Mouse (Mus musculus) layer of hippocampus, postnatal 10 days (tissue): Measurements from ENCODE around the gene 4930579F01Rik. TPM values are rescaled to one million over a fixed set of nuclear protein-coding genes. Genes with fewer than 3 reads are reported as not detected.

Experiments
- DNase-seq, 2 experiments: peaks; one replicate each; pipeline ENCODE4 v3.0.0; 2021; ENCODE audit warnings: low spot score in 2 of 2
- total RNA-seq, 2 experiments: library from RNA; stranded (reverse); gene quantifications; 2 replicates each; pipeline ENCODE4 v1.2.3; 2021

The 4930579F01Rik gene
- total RNA-seq, 2 experiments from 2014 or later: not detected

GRCm38 (mm10) chr3:138216091-138216490 is 22.5 kb upstream of the 4930579F01Rik start:
- no peak for DNase-seq

- DNase-seq: no peak
Measured at GRCm38 (mm10) chr3:138215395-138215989, 21.9 kb upstream of the 4930579F01Rik start.

GRCm38 (mm10) chr3:138212431-138212951 is 18.9 kb upstream of the 4930579F01Rik start:
- no peak for DNase-seq

- DNase-seq: no peak
Measured at GRCm38 (mm10) chr3:138210432-138211075, 16.9 kb upstream of the 4930579F01Rik start.

- no peak for DNase-seq
Measured at GRCm38 (mm10) chr3:138208821-138209220, 15.2 kb upstream of the 4930579F01Rik start.

- no peak for DNase-seq
Measured at GRCm38 (mm10) chr3:138198722-138199068, 5.1 kb upstream of the 4930579F01Rik start.

- peak; percentile 94 to 95 for DNase-seq
Measured at GRCm38 (mm10) chr3:138197973-138198721, 4.5 kb upstream of the 4930579F01Rik start.

- DNase-seq: no peak
Measured at GRCm38 (mm10) chr3:138197556-138197955, 3.9 kb upstream of the 4930579F01Rik start.

GRCm38 (mm10) chr3:138197093-138197492 is 3.5 kb upstream of the 4930579F01Rik start:
- DNase-seq: no peak

- no peak for DNase-seq
Measured at GRCm38 (mm10) chr3:138192260-138192659, 1.4 kb downstream of the 4930579F01Rik start.

GRCm38 (mm10) chr3:138185995-138186930 is 7.4 kb downstream of the 4930579F01Rik start:
- DNase-seq: no peak

- no peak for DNase-seq
Measured at GRCm38 (mm10) chr3:138185290-138185689, 8.3 kb downstream of the 4930579F01Rik start.

GRCm38 (mm10) chr3:138183371-138183770 is 10.3 kb downstream of the 4930579F01Rik start:
- DNase-seq: no peak

GRCm38 (mm10) chr3:138182019-138182418 is 11.6 kb downstream of the 4930579F01Rik start:
- DNase-seq: no peak

- DNase-seq: no peak
Measured at GRCm38 (mm10) chr3:138175551-138175950, 18.1 kb downstream of the 4930579F01Rik start.

- no peak for DNase-seq
Measured at GRCm38 (mm10) chr3:138173291-138173690, 20.3 kb downstream of the 4930579F01Rik start.

- DNase-seq: no peak
Measured at GRCm38 (mm10) chr3:138162553-138163183, 31.0 kb downstream of the 4930579F01Rik start.

GRCm38 (mm10) chr3:138161623-138162022 is 32.0 kb downstream of the 4930579F01Rik start:
- DNase-seq: no peak

GRCm38 (mm10) chr3:138156651-138157050 is 37.0 kb downstream of the 4930579F01Rik start:
- DNase-seq: peak in 1 of 2 experiments; percentile 29

GRCm38 (mm10) chr3:138155062-138155461 is 38.6 kb downstream of the 4930579F01Rik start:
- DNase-seq: no peak
